Comparison of ENCODE assay signal across 8 mouse cellular contexts in the genomic region with DNA sequence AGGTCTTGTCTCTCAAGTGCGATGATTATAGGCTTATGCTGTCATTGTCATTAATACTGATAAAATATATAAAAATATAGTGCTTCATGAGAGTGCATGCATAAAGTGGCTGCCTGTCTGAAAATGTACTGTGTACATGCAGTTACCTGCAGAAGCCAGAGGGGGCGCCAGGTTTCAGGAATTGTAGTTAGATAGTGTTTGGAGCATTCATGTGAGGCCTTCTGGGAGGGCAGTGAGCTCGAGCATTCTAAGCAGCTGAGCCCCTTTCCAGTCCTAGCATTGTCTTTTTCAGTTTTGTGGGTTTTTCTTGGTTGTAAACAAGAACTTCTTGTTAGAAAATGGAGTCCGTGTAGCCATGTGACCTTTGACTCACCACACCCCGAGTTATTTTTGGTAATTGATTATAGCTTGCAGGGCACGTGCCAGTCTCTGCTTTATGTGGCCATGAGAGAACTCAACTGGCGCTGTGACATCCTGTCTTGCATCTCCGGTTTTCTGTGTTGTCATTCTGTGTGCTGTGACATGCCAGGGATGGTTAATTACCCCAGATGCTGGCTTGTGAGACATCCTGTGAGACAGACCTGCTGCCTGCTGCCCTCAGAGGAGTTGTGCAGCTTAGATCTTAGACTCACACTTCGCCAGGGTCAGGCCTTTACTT. TPM values are rescaled to one million over a fixed set of nuclear protein-coding genes. Genes with fewer than 3 reads are reported as not detected.
DNase-seq lines count a peak whose midpoint lies in the region; ATAC-seq and TF ChIP-seq lines count a peak whose summit lies in the region.
"Had no signal": no experiment of that assay in that cellular context is flagged by ENCODE, and none has a peak within 500 bp of the region (broad histone marks: within the 10 kb centered on the region; RNA-seq: fewer than 3 reads in every experiment).

No protein-coding gene starts in this region.

- no peaks in the 10 kb centered on the region for H3K9me3 ChIP-seq in kidney, embryonic 14.5 days (ENCODE audit: control insufficient read depth, low read length)
- no peaks in the 10 kb centered on the region for H3K9me3 ChIP-seq in G1E (replicated peaks)

- no peak overlapping the region for H3K4me3 ChIP-seq in kidney, embryonic 14.5 days (ENCODE audit: low read length)
- H3K4me3 ChIP-seq in G1E (ENCODE audit: low read depth, low read length): no peak overlapping the region

- WGBS in kidney, embryonic 14.5 days: 74% methylated on average over 9 of the region's 9 CpGs

- H3K27ac ChIP-seq in kidney, embryonic 14.5 days (ENCODE audit: low read depth, low read length): no peak overlapping the region

- H3K27me3 ChIP-seq in kidney, embryonic 14.5 days (ENCODE audit: control insufficient read depth, insufficient read depth, low read length): no peaks in the 10 kb centered on the region
- H3K27me3 ChIP-seq in G1E (ENCODE audit: insufficient read depth, low read length): no peaks in the 10 kb centered on the region

- H3K4me2 ChIP-seq in kidney, embryonic 14.5 days (replicated peaks; ENCODE audit: low read depth, low read length): no peak overlapping the region

- no peak overlapping the region for H3K9ac ChIP-seq in kidney, embryonic 14.5 days (ENCODE audit: low read depth, low read length)

- ATAC-seq in kidney, embryonic 14.5 days (ENCODE audit: low FRiP score, low TSS enrichment): no peak
- ATAC-seq in G1E (ENCODE audit: extremely low read depth, insufficient number of reproducible peaks, low FRiP score, poor library complexity, severe bottlenecking): no peak

- peak; percentile 58 for TF ChIP-seq CTCF in G1E (IDR thresholded peaks at IDR 0.05; ENCODE audit: low read depth, low read length)

- H3K4me1 ChIP-seq in kidney, embryonic 14.5 days (ENCODE audit: control insufficient read depth, insufficient read depth, low read length): no peaks in the 10 kb centered on the region
- no peaks in the 10 kb centered on the region; the same call in 1 of the 2 replicates for H3K4me1 ChIP-seq in G1E (ENCODE audit: insufficient read depth, low read depth, low read length)

- peaks cover 87% of the 10 kb centered on the region for H3K36me3 ChIP-seq in kidney, embryonic 14.5 days (ENCODE audit: control insufficient read depth, insufficient read depth, low read length)
- peaks cover 100% of the 10 kb centered on the region for H3K36me3 ChIP-seq in G1E (replicated peaks)

- peak; percentile 35 for DNase-seq in kidney, adult 9 months
- peak; percentile 65 for DNase-seq in CD4-positive, CD25-positive, alpha-beta regulatory T cell, adult 2 months (ENCODE audit: low read depth, low spot score)
- no peak for DNase-seq in G1E (ENCODE audit: low spot score)
- DNase-seq in kidney, postnatal 10 days: peak; percentile 42
- peak; percentile 54 for DNase-seq in thymus, postnatal 25 days
- DNase-seq in left cerebral cortex, adult 9 months (ENCODE audit: low spot score in 2 of 2): no peak

RNA-seq across cellular contexts. Expression of gene Tcf25, which starts 11.5 kb away (rescaled TPM):
- 115 and 157 TPM in 2 replicates for polyA plus RNA-seq in kidney, embryonic 14.5 days (2014; fragmentation: Nextera tagmentation; extraction: Ambion mirVana)
- total RNA-seq in G1E (2014; fragmentation: Nextera tagmentation): 123 and 130 TPM in 2 replicates
- 125 and 133 TPM in 2 replicates for total RNA-seq in G1E (2017)
- polyA plus RNA-seq in G1E (2012): 84.3 and 91.6 TPM in 2 replicates

RNA-seq across cellular contexts. Expression of gene Mc1r, which starts 21.9 kb away (rescaled TPM):
- polyA plus RNA-seq in kidney, embryonic 14.5 days (2014; fragmentation: Nextera tagmentation; extraction: Ambion mirVana): not detected in 2 replicates
- total RNA-seq in G1E (2014; fragmentation: Nextera tagmentation) (not detected in 2 replicates), G1E (2017) (0.12 and 0.27 TPM in 2 replicates)
- polyA plus RNA-seq in G1E (2012): 0.01 and 0.02 TPM in 2 replicates
- polyA plus RNA-seq: gonadal fat pad, adult 2 months had no signal

RNA-seq across cellular contexts. Expression of gene Tubb3, which starts 26.2 kb away (rescaled TPM):
- 1.2 and 1.9 TPM in 2 replicates for polyA plus RNA-seq in kidney, embryonic 14.5 days (2014; fragmentation: Nextera tagmentation; extraction: Ambion mirVana)
- total RNA-seq in G1E (2014; fragmentation: Nextera tagmentation) (not detected in 2 replicates), G1E (2017) (0.41 and 0.71 TPM in 2 replicates)
- polyA plus RNA-seq in G1E (2012): 0.14 and 0.22 TPM in 2 replicates

RNA-seq across cellular contexts. Expression of gene Def8, which starts 38.3 kb away (rescaled TPM):
- 24.2 and 35.7 TPM in 2 replicates for polyA plus RNA-seq in kidney, embryonic 14.5 days (2014; fragmentation: Nextera tagmentation; extraction: Ambion mirVana)
- total RNA-seq in G1E (2014; fragmentation: Nextera tagmentation) (14.4 and 18.6 TPM in 2 replicates), G1E (2017) (12.6 and 15.1 TPM in 2 replicates)
- polyA plus RNA-seq in G1E (2012): 11.4 and 16.7 TPM in 2 replicates

RNA-seq across cellular contexts. Expression of gene Spire2, which starts 52.5 kb away (rescaled TPM):
- 2.2 and 3.9 TPM in 2 replicates for polyA plus RNA-seq in kidney, embryonic 14.5 days (2014; fragmentation: Nextera tagmentation; extraction: Ambion mirVana)
- total RNA-seq in G1E (2014; fragmentation: Nextera tagmentation) (not detected in 2 replicates), G1E (2017) (0.23 and 0.33 TPM in 2 replicates)
- polyA plus RNA-seq in G1E (2012): 0.04 and 0.12 TPM in 2 replicates

Comparison
In these comparisons a context has a peak if more than half of its experiments do, and no peak if none do; other contexts are left out.
1. DNase-seq: peak in kidney, adult 9 months (single experiment), CD4-positive, CD25-positive, alpha-beta regulatory T cell, adult 2 months (single experiment), kidney, postnatal 10 days (single experiment) and thymus, postnatal 25 days (single experiment); none in G1E (single experiment) and left cerebral cortex, adult 9 months (0 of 2).